Mouse (Mus musculus) brain, embryonic 18.5 days (tissue): ENCODE measurements around the gene Stfa2.
"Not testable (repeated sequence)": the region's sequence is repeated elsewhere in the genome, so short reads cannot be mapped to it uniquely, and the experiment has no call there.

ENCODE experiments used
- DNase-seq: peaks from one replicate; pipeline ENCODE4 v3.0.0-alpha.2; 2012; ENCODE audit warnings: low read depth, low spot score

The Stfa2 gene

DNA sequence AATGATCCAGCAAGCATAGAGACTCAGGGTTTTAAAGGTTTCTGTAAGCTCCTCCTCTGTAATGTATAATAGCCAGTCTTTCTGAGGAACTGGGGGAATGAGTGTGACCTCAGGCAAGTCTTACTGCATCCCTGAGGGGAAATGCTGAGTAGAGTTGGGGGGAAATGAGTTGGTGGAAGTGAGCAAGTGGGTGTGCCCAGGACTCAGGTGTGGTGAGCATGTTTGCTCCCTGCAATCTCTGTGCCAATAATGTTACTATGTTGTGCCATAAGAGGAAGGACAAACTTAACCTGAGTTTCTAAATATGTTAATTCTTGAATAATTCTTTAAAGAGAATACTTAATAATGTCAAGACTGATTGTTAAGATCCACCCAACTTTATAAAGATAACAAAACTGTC, at the start of gene Stfa2:
Stfa2 (minus strand) TSS at position 101 of the 400 bp plus-strand sequence.
- DNase-seq, result no peak

DNA sequence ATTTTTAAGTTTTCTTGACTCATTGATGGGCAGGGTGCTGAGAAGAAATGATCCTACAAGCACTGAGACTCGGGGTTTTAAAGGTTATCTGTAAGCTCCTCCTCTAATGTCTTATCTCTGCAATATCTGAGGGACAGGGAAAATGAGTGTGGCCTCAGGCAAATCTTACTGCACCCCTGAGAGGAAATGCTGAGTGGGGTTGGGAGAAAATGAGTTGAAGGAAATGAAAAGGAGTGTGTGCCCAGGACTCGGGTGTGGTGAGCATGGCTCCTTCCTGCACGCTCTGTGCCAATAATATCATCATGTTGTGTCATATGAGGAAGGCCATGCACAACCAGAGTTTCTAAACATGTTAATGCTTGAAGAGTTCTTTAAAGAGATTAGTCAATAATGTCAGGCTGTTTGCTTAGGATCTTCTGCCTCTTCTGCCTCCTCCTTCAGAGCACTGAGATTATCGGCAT, 47.1 kb upstream of the Stfa2 start, which contains the start of gene Stfa3:
Stfa3 (minus strand) TSS at position 51 of the 461 bp plus-strand sequence.
- no peak for DNase-seq

DNA sequence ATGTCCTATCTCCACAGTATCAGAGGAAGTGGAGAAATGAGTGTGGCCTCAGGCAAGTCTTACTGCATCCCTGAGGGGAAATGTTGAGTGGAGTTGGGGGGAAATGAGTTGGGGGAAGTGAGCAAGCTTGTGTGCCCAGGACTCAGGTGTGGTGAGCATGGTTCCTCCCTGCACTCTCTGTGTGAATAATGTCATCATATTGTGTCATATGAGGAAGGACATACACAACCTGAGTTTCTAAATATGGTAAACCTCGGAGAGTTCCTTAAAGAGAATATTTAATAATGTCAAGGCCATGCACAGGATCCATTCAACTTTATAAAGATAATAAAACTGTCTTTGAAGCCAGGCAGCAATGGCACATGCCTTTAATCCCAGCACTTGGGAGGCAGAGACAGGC, 12.7 kb upstream of the Stfa2 start:
- not testable (repeated sequence) for DNase-seq

DNA sequence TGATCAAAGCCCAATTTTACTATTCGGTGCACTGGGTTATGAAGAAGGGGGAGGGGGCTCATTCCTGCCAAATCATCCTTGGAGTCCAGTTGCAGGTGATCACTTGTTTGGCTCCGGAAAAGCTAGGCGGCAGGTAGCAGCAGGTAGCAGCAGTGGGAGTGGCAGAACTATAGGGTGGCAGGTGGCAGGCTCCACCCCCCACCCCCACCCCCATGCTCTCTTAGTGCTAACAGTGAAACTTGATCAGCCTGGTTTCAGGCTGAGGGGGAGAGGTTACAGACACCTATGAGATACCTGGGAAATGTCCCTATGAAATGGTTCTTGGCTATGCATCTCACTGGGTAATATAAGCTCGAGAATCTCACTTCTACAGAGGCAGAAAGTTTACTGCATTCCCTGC, 19.2 kb downstream of the Stfa2 start:
- no peak for DNase-seq

- DNase-seq, result not testable (repeated sequence)
Measured at GRCm38 (mm10) chr16:36367648-36368047, 40.6 kb downstream of the Stfa2 start, which contains the start of gene BC100530. Gene BC100530, minus strand, starts transcription at chr16:36367748.
